Mouse (Mus musculus): ENCODE data around the gene Il1a. TPM values are rescaled to one million over a fixed set of nuclear protein-coding genes. Genes with fewer than 3 reads are reported as not detected.

Gene Il1a
- 0.10 and 0.11 TPM in 2 replicates for polyA plus RNA-seq (2016; fragmentation: Nextera tagmentation; extraction: Ambion mirVana)

- DNase-seq (ENCODE audit: low spot score) = no peak
- Histone ChIP-seq H3K9me3 (replicated peaks) (no peaks in the 10 kb centered on the region), H3K4me3 (no peak within 1 kb of the TSS), H3K4me1 (peaks cover 6% of the 10 kb centered on the region; the same call in 1 of the 2 replicates), H3K27ac (replicated peaks) (no peak within 1 kb of the TSS), H3K36me3 (no peaks in the 10 kb centered on the region), H3K27me3 (ENCODE audit: low read depth, poor library complexity, severe bottlenecking) (no peaks in the 10 kb centered on the region; the same call in 1 of the 2 replicates)
- 85% methylated on average over 7 of the region's 7 CpGs for WGBS
Measured at GRCm38 (mm10) chr2:129309836-129310235, at the start of gene Il1a. Gene Il1a (minus strand): TSS chr2:129309972.

GRCm38 (mm10) chr2:129338138-129338621 is 28.4 kb upstream of the Il1a start:
- 78% methylated on average over 6 of the region's 6 CpGs for WGBS
- Histone ChIP-seq H3K9me3 (replicated peaks) (peaks cover 8% of the 10 kb centered on the region), H3K27ac (replicated peaks) (no peak overlapping the region), H3K36me3 (no peaks in the 10 kb centered on the region), H3K4me3 (no peak overlapping the region), H3K4me1 (no peaks in the 10 kb centered on the region; the same call in 1 of the 2 replicates), H3K27me3 (ENCODE audit: low read depth, poor library complexity, severe bottlenecking) (no peaks in the 10 kb centered on the region)
- DNase-seq (ENCODE audit: low spot score) = no peak

GRCm38 (mm10) chr2:129333471-129333870 is 23.7 kb upstream of the Il1a start:
- H3K27ac ChIP-seq (replicated peaks) = no peak overlapping the region
- H3K27me3 ChIP-seq (ENCODE audit: low read depth, poor library complexity, severe bottlenecking) = no peaks in the 10 kb centered on the region
- WGBS = 71% methylated on average over 4 of the region's 4 CpGs
- H3K4me1 ChIP-seq = no peaks in the 10 kb centered on the region; the same call in 1 of the 2 replicates
- no peak overlapping the region for H3K4me3 ChIP-seq
- no peaks in the 10 kb centered on the region for H3K9me3 ChIP-seq (replicated peaks)
- no peaks in the 10 kb centered on the region for H3K36me3 ChIP-seq
- no peak for DNase-seq (ENCODE audit: low spot score)

- no peaks in the 10 kb centered on the region for H3K36me3 ChIP-seq
- H3K4me3 ChIP-seq = no peak overlapping the region
- WGBS = 90% methylated on average over 13 of the region's 13 CpGs
- 0 out of 2 replicates have a peak, but pooled peaks cover under 1% of the 10 kb centered on the region for H3K9me3 ChIP-seq (replicated peaks)
- H3K27me3 ChIP-seq (ENCODE audit: low read depth, poor library complexity, severe bottlenecking) = no peaks in the 10 kb centered on the region
- DNase-seq (ENCODE audit: low spot score) = no peak
- H3K27ac ChIP-seq (replicated peaks) = no peak overlapping the region
- no peaks in the 10 kb centered on the region; the same call in 1 of the 2 replicates for H3K4me1 ChIP-seq
Measured at GRCm38 (mm10) chr2:129330540-129330939, 20.8 kb upstream of the Il1a start.

GRCm38 (mm10) chr2:129330024-129330423 is 20.3 kb upstream of the Il1a start:
- H3K36me3 ChIP-seq = no peaks in the 10 kb centered on the region
- no peaks in the 10 kb centered on the region for H3K27me3 ChIP-seq (ENCODE audit: low read depth, poor library complexity, severe bottlenecking)
- WGBS = 67% methylated on average over 7 of the region's 7 CpGs
- DNase-seq (ENCODE audit: low spot score) = no peak
- no peaks in the 10 kb centered on the region; the same call in 1 of the 2 replicates for H3K4me1 ChIP-seq
- no peak overlapping the region for H3K27ac ChIP-seq (replicated peaks)
- H3K4me3 ChIP-seq = no peak overlapping the region
- 0 out of 2 replicates have a peak, but pooled peaks cover 3% of the 10 kb centered on the region for H3K9me3 ChIP-seq (replicated peaks)

GRCm38 (mm10) chr2:129328238-129328637 is 18.5 kb upstream of the Il1a start:
- no peak overlapping the region for H3K27ac ChIP-seq (replicated peaks)
- no peak for DNase-seq (ENCODE audit: low spot score)
- no peaks in the 10 kb centered on the region for H3K36me3 ChIP-seq
- no peak overlapping the region for H3K4me3 ChIP-seq
- H3K4me1 ChIP-seq = no peaks in the 10 kb centered on the region; the same call in 1 of the 2 replicates
- 94% methylated on average over 4 of the region's 4 CpGs for WGBS
- 0 out of 2 replicates have a peak, but pooled peaks cover 3% of the 10 kb centered on the region for H3K9me3 ChIP-seq (replicated peaks)
- H3K27me3 ChIP-seq (ENCODE audit: low read depth, poor library complexity, severe bottlenecking) = no peaks in the 10 kb centered on the region

GRCm38 (mm10) chr2:129324216-129324615 is 14.4 kb upstream of the Il1a start:
- WGBS = 85% methylated on average over 3 of the region's 3 CpGs
- Histone ChIP-seq H3K27me3 (ENCODE audit: low read depth, poor library complexity, severe bottlenecking) (no peaks in the 10 kb centered on the region), H3K27ac (replicated peaks) (no peak overlapping the region), H3K4me1 (no peaks in the 10 kb centered on the region), H3K9me3 (replicated peaks) (0 out of 2 replicates have a peak, but pooled peaks cover 3% of the 10 kb centered on the region), H3K4me3 (no peak overlapping the region), H3K36me3 (no peaks in the 10 kb centered on the region)
- DNase-seq (ENCODE audit: low spot score) = no peak

GRCm38 (mm10) chr2:129322117-129322635 is 12.4 kb upstream of the Il1a start:
- WGBS = 77% methylated on average over 1 of the region's 1 CpGs
- no peak overlapping the region for H3K27ac ChIP-seq (replicated peaks)
- no peaks in the 10 kb centered on the region for H3K36me3 ChIP-seq
- 0 out of 2 replicates have a peak, but pooled peaks cover 3% of the 10 kb centered on the region for H3K9me3 ChIP-seq (replicated peaks)
- no peak for DNase-seq (ENCODE audit: low spot score)
- no peaks in the 10 kb centered on the region for H3K27me3 ChIP-seq (ENCODE audit: low read depth, poor library complexity, severe bottlenecking)
- H3K4me1 ChIP-seq = no peaks in the 10 kb centered on the region
- no peak overlapping the region for H3K4me3 ChIP-seq

GRCm38 (mm10) chr2:129320033-129320605 is 10.3 kb upstream of the Il1a start:
- no peaks in the 10 kb centered on the region for H3K4me1 ChIP-seq
- no peak for DNase-seq (ENCODE audit: low spot score)
- H3K4me3 ChIP-seq = no peak overlapping the region
- H3K27me3 ChIP-seq (ENCODE audit: low read depth, poor library complexity, severe bottlenecking) = no peaks in the 10 kb centered on the region
- no peaks in the 10 kb centered on the region for H3K36me3 ChIP-seq
- no peaks in the 10 kb centered on the region for H3K9me3 ChIP-seq (replicated peaks)
- WGBS = 84% methylated on average over 8 of the region's 8 CpGs
- H3K27ac ChIP-seq (replicated peaks) = no peak overlapping the region

- Histone ChIP-seq H3K4me1 (peaks cover 7% of the 10 kb centered on the region; the same call in 1 of the 2 replicates), H3K9me3 (replicated peaks) (no peaks in the 10 kb centered on the region), H3K36me3 (no peaks in the 10 kb centered on the region), H3K4me3 (no peak overlapping the region), H3K27ac (replicated peaks) (no peak overlapping the region), H3K27me3 (ENCODE audit: low read depth, poor library complexity, severe bottlenecking) (no peaks in the 10 kb centered on the region; the same call in 1 of the 2 replicates)
- no peak for DNase-seq (ENCODE audit: low spot score)
- WGBS = 85% methylated on average over 4 of the region's 4 CpGs
Measured at GRCm38 (mm10) chr2:129315831-129316230, 6.1 kb upstream of the Il1a start.

GRCm38 (mm10) chr2:129314880-129315279 is 5.1 kb upstream of the Il1a start:
- no peak for DNase-seq (ENCODE audit: low spot score)
- Histone ChIP-seq H3K27me3 (ENCODE audit: low read depth, poor library complexity, severe bottlenecking) (no peaks in the 10 kb centered on the region; the same call in 1 of the 2 replicates), H3K4me1 (peaks cover 7% of the 10 kb centered on the region; the same call in 1 of the 2 replicates), H3K9me3 (replicated peaks) (no peaks in the 10 kb centered on the region), H3K36me3 (no peaks in the 10 kb centered on the region), H3K27ac (replicated peaks) (no peak overlapping the region), H3K4me3 (no peak overlapping the region)
- WGBS = 79% methylated on average over 6 of the region's 6 CpGs

- H3K27ac ChIP-seq (replicated peaks) = no peak overlapping the region
- H3K36me3 ChIP-seq = no peaks in the 10 kb centered on the region
- DNase-seq (ENCODE audit: low spot score) = no peak
- H3K9me3 ChIP-seq (replicated peaks) = no peaks in the 10 kb centered on the region
- H3K27me3 ChIP-seq (ENCODE audit: low read depth, poor library complexity, severe bottlenecking) = no peaks in the 10 kb centered on the region; the same call in 1 of the 2 replicates
- 85% methylated on average over 1 of the region's 1 CpGs for WGBS
- H3K4me1 ChIP-seq = peaks cover 7% of the 10 kb centered on the region; the same call in 1 of the 2 replicates
- no peak overlapping the region for H3K4me3 ChIP-seq
Measured at GRCm38 (mm10) chr2:129313934-129314333, 4.2 kb upstream of the Il1a start.

GRCm38 (mm10) chr2:129306020-129306419 is 3.8 kb downstream of the Il1a start:
- Histone ChIP-seq H3K4me1 (no peaks in the 10 kb centered on the region), H3K27me3 (ENCODE audit: low read depth, poor library complexity, severe bottlenecking) (no peaks in the 10 kb centered on the region), H3K27ac (replicated peaks) (no peak overlapping the region), H3K36me3 (no peaks in the 10 kb centered on the region), H3K4me3 (no peak overlapping the region), H3K9me3 (replicated peaks) (no peaks in the 10 kb centered on the region)
- no peak for DNase-seq (ENCODE audit: low spot score)
- whole genome bisulfite sequencing = 86% methylated on average over 4 of the region's 4 CpGs
